Mouse (Mus musculus) CD4-positive helper T cell, adult 2 months (primary cell): ENCODE measurements around the gene Hspa2.
A peak's percentile ranks its signal among the peaks of the same experiment; 100 is the strongest.
"Not testable (repeated sequence)": the region's sequence is repeated elsewhere in the genome, so short reads cannot be mapped to it uniquely, and the experiment has no call there.

ENCODE experiments used
- DNase-seq: peaks from one replicate; pipeline ENCODE4 v3.0.0-alpha.2; 2012; ENCODE audit warnings: low read depth, missing footprints, low spot score

The Hspa2 gene

DNA sequence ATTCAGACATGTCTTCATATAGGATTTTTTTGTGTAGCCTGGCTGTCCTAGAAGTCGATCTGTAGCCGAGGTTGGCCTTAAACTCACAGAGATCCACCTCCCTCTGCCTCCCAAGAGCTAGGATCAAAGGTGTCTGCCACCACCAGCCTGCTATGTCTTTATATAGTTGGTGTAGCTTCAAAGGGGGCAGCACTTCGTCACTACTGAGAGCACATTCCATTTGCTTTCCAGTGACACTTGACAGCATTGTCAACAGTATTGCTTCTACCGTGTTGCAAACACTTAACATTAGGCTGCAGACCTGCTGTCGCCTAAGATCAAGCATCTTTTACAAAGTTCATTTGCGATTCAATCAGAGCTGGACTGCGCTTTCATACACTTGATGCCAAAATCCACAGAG lies 30.1 kb downstream of the Hspa2 start:
- no peak for DNase-seq

DNA sequence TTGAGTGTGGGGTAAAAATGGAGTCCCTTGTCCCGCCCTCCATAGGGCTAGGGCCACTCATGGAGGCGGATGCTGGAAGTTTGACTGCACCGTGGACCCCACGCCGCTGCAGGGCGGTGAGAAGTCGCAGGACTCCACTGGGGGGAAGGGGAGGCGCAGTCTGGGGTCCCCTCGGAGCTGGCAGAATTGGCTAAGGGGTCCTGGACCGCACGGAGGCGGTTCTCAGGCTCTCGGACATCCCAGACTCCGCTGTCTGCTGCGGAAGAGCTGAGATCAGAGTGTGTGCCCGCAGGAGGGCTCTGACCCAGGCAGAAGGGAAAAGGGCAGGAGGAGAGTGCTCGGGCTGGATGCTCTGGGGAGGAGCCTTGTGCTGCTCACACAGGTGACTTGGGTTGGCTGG lies 31.1 kb downstream of the Hspa2 start:
- no peak for DNase-seq

DNA sequence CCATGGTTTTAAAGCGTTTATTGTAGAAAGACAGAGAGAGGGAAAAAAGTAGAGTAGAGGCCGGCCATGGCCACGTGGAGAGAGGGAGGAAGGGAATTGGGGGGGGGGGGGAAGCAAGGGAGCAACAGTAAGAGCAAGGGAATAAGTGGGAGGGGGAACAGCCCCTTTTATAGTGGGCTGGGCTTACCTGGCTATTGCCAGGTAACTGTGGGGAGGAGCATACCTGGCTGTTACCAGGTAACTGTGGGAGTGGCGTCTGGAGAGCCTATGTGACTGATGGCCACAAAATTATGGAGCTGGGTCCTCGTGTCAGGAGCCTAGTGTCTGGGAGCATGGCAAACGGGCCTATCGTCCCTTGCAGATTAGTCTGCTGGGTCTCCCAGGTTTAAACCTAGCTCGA lies 31.6 kb downstream of the Hspa2 start:
- DNase-seq, result no peak

DNA sequence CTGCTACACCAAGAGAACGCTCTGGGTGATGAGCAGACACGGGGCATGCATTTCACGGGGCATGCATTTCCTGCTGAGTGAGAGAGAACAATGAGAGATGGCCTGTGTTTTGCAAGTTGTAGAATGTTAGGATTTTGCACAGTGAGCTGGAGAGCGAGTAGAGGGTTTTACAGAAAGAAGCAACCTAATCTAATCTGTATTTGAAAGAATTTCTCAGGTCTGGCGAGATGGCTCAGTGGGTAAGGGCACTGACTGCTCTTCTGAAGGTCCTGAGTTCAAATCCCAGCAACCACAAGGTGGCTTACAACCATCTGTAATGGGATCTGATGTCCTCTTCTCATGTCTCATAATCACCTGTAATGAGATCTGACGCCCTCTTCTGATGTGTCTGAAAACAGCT lies 39.5 kb downstream of the Hspa2 start:
- not testable (repeated sequence) for DNase-seq

DNA sequence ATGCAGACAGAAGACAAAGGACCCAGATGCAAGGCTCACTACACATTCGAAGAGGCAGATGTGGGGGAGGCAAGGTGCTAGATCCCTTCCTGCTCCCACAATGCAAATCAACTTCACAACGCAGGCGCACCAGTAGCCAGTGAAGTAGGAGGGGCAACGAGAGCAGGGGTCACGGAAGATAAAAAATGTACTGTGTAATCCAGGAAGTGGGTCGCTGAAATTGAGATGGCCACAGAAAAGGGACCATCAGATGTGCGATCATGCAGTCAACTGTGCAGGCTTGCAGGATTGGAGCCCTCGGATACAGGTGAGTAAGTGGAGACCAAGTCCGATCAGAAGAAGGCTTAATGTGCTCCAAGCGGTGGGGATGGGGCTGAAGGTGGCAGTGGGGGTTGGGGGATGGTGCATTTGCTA lies 40.4 kb downstream of the Hspa2 start:
- peak; percentile 17 for DNase-seq

DNA sequence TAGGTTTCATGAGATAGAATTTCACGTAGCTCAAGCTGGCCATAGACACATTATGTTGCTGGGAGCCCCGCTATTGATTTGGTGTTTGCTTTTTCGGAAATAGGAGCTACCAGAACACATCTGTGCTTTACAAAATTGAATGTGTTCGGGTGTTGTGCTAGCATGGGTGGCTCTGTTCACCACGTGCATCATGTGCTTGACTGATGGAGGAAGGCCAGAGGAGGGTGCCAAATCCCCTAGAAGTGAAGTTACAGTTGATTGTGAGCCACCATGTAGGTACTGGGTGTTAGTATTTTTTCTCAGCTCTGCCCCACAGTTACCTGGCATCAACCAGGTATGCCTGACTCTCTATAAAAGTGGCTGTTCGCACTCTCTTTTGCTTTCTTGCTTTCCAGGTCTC lies 40.9 kb downstream of the Hspa2 start:
- DNase-seq, result no peak

DNA sequence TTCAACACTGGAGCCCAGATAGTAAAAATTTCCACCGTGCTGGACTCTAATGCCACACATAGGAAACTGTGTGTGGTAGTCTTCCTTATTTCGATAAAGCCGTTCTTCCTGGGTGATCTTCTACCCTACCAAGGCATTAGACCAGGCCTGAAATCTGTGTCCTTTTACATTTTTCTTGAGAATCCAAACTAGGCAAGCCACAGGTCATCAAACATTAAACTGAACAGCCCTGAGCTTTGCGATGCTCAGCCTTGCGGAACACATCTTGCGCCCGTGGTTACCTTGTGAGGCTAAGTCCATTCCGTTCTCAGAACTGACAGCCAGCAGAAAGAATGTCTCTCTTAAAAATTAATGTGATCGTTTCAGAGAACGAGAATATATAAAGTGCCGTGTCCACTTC lies 42.2 kb downstream of the Hspa2 start:
- no peak for DNase-seq

DNA sequence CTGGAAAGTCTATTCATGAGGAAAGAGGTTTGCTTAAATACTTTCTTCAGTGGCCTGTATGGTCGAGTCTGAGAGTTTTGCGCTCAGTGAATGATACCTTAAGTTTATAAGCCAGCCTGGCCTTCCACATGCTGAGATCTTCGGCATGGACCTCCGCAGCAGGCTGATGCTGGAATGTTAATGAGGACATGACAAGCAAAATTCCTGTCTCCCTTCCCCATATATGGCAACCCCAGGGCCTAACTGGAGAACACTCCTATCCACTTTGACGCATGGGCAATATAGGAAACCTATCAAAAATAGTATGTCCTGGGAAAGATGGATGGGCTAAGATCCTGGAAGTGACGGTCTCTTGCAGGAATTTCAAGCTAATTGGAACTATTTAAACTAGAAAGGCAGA lies 44.2 kb downstream of the Hspa2 start:
- DNase-seq, result no peak

DNA sequence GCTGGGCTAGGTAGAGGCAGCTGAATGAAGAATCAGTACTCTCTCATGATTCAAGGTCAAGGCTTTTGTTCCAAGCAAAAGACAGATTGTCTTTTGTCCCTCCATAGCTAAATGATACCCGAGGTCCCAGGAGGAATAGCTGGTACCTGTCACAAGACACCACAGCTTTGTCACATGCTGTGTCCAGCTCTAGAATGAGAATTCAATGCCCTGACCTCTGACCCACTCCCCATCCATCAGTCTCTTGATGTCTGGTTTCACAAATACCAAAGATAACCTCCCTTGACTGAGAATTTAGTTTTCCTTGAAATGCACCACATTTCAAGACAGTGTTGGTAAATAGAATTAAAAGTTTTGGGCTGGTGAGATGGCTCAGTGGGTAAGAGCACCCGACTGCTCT lies 48.2 kb downstream of the Hspa2 start:
- no peak for DNase-seq
